Mouse (Mus musculus): ENCODE results near the gene Herpud2.

DNA sequence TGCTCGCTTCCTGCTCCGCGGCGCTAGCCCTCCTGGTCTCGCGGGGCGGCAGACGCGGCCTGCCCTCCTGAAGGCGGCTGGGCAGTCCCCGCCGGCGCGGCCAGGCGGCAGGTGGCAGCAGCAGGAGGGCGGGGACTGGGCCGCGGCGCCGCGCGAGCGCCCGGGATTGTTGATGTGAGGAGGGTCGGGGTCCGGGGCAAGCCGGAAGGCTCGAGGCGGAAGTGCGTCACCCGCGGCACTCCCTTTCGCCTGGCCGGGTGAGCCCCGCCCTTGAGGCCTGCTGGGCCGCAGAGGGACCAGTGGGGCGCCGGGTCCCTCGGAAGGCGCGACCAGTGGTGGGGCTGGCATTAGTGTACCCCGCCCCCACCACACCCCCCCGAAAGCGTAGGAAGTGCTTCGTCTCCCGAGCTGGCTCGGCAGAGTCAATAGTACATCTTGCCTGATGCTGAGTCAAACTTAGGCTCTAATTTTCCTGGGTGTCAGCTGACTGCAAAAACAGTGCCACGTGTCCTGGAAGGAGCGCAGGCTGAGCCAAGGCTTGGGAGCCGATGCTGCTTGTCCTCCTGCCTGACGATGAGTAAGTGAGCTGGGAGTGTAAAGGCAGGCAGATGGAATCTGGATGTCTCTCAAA is at the start of gene Herpud2:
- TF ChIP-seq POLR2A (IDR thresholded peaks at IDR 0.05; ENCODE audit: insufficient read depth, low read depth, low read length): peak; percentile 80
- TF ChIP-seq CTCF (IDR thresholded peaks at IDR 0.05): peak; percentile 51
- TF ChIP-seq EP300 (IDR thresholded peaks at IDR 0.05; ENCODE audit: insufficient read depth, low read depth, low read length): peak; percentile 79
